Comparison of ENCODE assay signal across 9 mouse cellular contexts in the genomic region with DNA sequence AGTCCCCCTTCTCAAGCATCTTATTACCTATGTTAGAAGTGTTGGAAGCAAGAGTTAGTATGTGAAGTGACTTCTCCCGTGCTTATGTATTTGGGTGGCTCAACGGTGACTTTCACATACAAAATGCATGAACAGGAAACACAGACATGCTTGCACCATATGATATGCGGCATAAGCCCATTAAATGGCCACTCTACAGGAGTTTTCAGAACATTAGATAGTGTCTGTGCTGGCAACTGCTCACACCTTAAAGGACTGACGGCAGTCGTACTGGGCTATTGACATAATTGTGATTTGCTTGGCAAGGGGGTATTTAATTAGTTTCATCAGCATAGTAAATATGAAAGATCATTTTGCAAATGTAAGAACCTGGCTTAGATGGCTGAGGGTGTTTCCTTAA. TPM values are rescaled to one million over a fixed set of nuclear protein-coding genes. Genes with fewer than 3 reads are reported as not detected.
A peak's percentile ranks its signal among the peaks of the same experiment; 100 is the strongest.
DNase-seq lines count a peak whose midpoint lies in the region; ATAC-seq and TF ChIP-seq lines count a peak whose summit lies in the region.
"Had no signal": no experiment of that assay in that cellular context is flagged by ENCODE, and none has a peak within 500 bp of the region (broad histone marks: within the 10 kb centered on the region; RNA-seq: fewer than 3 reads in every experiment).

No protein-coding gene starts in this region.

- 48% methylated on average over 5 of the region's 5 CpGs for WGBS in heart, embryonic 14.5 days
- 47% methylated on average over 5 of the region's 5 CpGs for WGBS in embryonic facial prominence, embryonic 14.5 days
- 46% methylated on average over 5 of the region's 5 CpGs for WGBS in hindbrain, postnatal 0 days
- 53% methylated on average over 5 of the region's 5 CpGs for WGBS in midbrain, embryonic 14.5 days

- peaks cover 3 to 21% of the 10 kb centered on the region in 2 experiments for H3K4me1 ChIP-seq in heart, embryonic 14.5 days (ENCODE audit: control insufficient read depth in 2 of 2, insufficient read depth in 2 of 2, low read length in 2 of 2)
- H3K4me1 ChIP-seq in embryonic facial prominence, embryonic 14.5 days (ENCODE audit: control insufficient read depth, insufficient read depth, low read length): no peaks in the 10 kb centered on the region
- no peaks in the 10 kb centered on the region for H3K4me1 ChIP-seq in hindbrain, postnatal 0 days (ENCODE audit: insufficient read depth, low read length)
- peaks cover 6% of the 10 kb centered on the region; the same call in 1 of the 2 replicates for H3K4me1 ChIP-seq in midbrain, embryonic 14.5 days (ENCODE audit: control insufficient read depth, insufficient read depth, low read length)

- peak overlapping the region; percentile 85 to 91; a peak in 3 of 4 replicates for H3K4me3 ChIP-seq in heart, embryonic 14.5 days (ENCODE audit: control insufficient read depth in 1 of 2, insufficient read depth in 1 of 2, low read depth in 1 of 2, low read length in 2 of 2)
- peak overlapping the region; percentile 81 for H3K4me3 ChIP-seq in embryonic facial prominence, embryonic 14.5 days (ENCODE audit: low read depth, low read length)
- H3K4me3 ChIP-seq in hindbrain, postnatal 0 days (ENCODE audit: low read length): 0 out of 2 replicates have a peak overlapping the region, but pooled peaks have one; percentile 81
- H3K4me3 ChIP-seq in midbrain, embryonic 14.5 days (replicated peaks; ENCODE audit: low read depth, low read length): peak overlapping the region; percentile 74; the same call in 1 of the 2 replicates

- no peaks in the 10 kb centered on the region for H3K9me3 ChIP-seq in heart, embryonic 14.5 days (ENCODE audit: control insufficient read depth, low read length)
- H3K9me3 ChIP-seq in embryonic facial prominence, embryonic 14.5 days (ENCODE audit: control insufficient read depth, low read length): no peaks in the 10 kb centered on the region
- no peaks in the 10 kb centered on the region for H3K9me3 ChIP-seq in hindbrain, postnatal 0 days (ENCODE audit: low read length)
- no peaks in the 10 kb centered on the region for H3K9me3 ChIP-seq in midbrain, embryonic 14.5 days (ENCODE audit: control insufficient read depth, low read length)

- peak overlapping the region; percentile 88 for H3K9ac ChIP-seq in heart, embryonic 14.5 days (ENCODE audit: low read length)
- no peak overlapping the region for H3K9ac ChIP-seq in embryonic facial prominence, embryonic 14.5 days (ENCODE audit: low read depth, low read length)
- no peak overlapping the region for H3K9ac ChIP-seq in hindbrain, postnatal 0 days (replicated peaks; ENCODE audit: low read length)
- H3K9ac ChIP-seq in midbrain, embryonic 14.5 days (replicated peaks; ENCODE audit: low read length): no peak overlapping the region

- no peaks in the 10 kb centered on the region for H3K36me3 ChIP-seq in heart, embryonic 14.5 days (ENCODE audit: control insufficient read depth, insufficient read depth, low read length)
- no peaks in the 10 kb centered on the region for H3K36me3 ChIP-seq in embryonic facial prominence, embryonic 14.5 days (ENCODE audit: control insufficient read depth, insufficient read depth, low read length)
- H3K36me3 ChIP-seq in hindbrain, postnatal 0 days (ENCODE audit: insufficient read depth, low read length): no peaks in the 10 kb centered on the region
- no peaks in the 10 kb centered on the region for H3K36me3 ChIP-seq in midbrain, embryonic 14.5 days (ENCODE audit: control insufficient read depth, insufficient read depth, low read length)

- ATAC-seq in heart, embryonic 14.5 days (ENCODE audit: insufficient number of reproducible peaks, insufficient read depth, low FRiP score, low read depth): no peak
- no peak for ATAC-seq in embryonic facial prominence, embryonic 14.5 days (ENCODE audit: low read depth)
- no peak for ATAC-seq in hindbrain, postnatal 0 days
- ATAC-seq in midbrain, embryonic 14.5 days (ENCODE audit: low FRiP score, low TSS enrichment): no peak

- H3K27ac ChIP-seq in heart, embryonic 14.5 days (replicated peaks in 1 of 2; ENCODE audit: control insufficient read depth in 1 of 2, insufficient read depth in 1 of 2, low read depth in 2 of 2, low read length in 2 of 2): no peak overlapping the region
- no peak overlapping the region for H3K27ac ChIP-seq in embryonic facial prominence, embryonic 14.5 days (replicated peaks; ENCODE audit: low read depth, low read length)
- no peak overlapping the region for H3K27ac ChIP-seq in hindbrain, postnatal 0 days
- H3K27ac ChIP-seq in midbrain, embryonic 14.5 days (replicated peaks; ENCODE audit: low read depth, low read length): no peak overlapping the region

- no peaks in the 10 kb centered on the region for H3K27me3 ChIP-seq in heart, embryonic 14.5 days (ENCODE audit: control insufficient read depth, insufficient read depth, low read length)
- H3K27me3 ChIP-seq in embryonic facial prominence, embryonic 14.5 days (replicated peaks; ENCODE audit: control insufficient read depth, insufficient read depth, low read length): 0 out of 2 replicates have a peak, but pooled peaks cover 8% of the 10 kb centered on the region
- 0 out of 2 replicates have a peak, but pooled peaks cover 6% of the 10 kb centered on the region for H3K27me3 ChIP-seq in hindbrain, postnatal 0 days (ENCODE audit: insufficient read depth, low read length)
- H3K27me3 ChIP-seq in midbrain, embryonic 14.5 days (ENCODE audit: control insufficient read depth, insufficient read depth, low read length): peaks cover 13% of the 10 kb centered on the region
- H3K27me3 ChIP-seq: CH12.LX had no signal

- H3K4me2 ChIP-seq in heart, embryonic 14.5 days (ENCODE audit: low read length): peak overlapping the region; percentile 85
- peak overlapping the region; percentile 96 for H3K4me2 ChIP-seq in embryonic facial prominence, embryonic 14.5 days (ENCODE audit: low read depth, low read length)
- peak overlapping the region; percentile 89 for H3K4me2 ChIP-seq in hindbrain, postnatal 0 days (ENCODE audit: low read depth, low read length)
- H3K4me2 ChIP-seq in midbrain, embryonic 14.5 days (ENCODE audit: low read length): peak overlapping the region; percentile 97

- TF ChIP-seq CTCF in hindbrain, postnatal 0 days (IDR thresholded peaks at IDR 0.05; ENCODE audit: low read depth): no peak

- DNase-seq in heart, postnatal 10 days: no peak
- no peak for DNase-seq in embryonic facial prominence, embryonic 14.5 days (ENCODE audit: low spot score)
- no peak for DNase-seq in hindbrain, postnatal 0 days (ENCODE audit: low spot score)
- DNase-seq in midbrain, embryonic 14.5 days: no peak
- no peak for DNase-seq in adrenal gland, postnatal 4 days (ENCODE audit: low spot score in 2 of 2)
- no peak for DNase-seq in thymus, postnatal 25 days
- no peak for DNase-seq in T-cell, adult 2 months (ENCODE audit: low spot score)

- intact Hi-C loops in heart, postnatal 10 days (cut with DNase I): loop anchor here (5.0 to 10.0 kb wide), 2 partner anchors 41 to 171 kb away; no protein-coding TSS in a partner anchor

RNA-seq across cellular contexts. Expression of gene Slc4a4, which starts 0.7 kb away (rescaled TPM):
- 7.0 and 7.3 TPM in 2 replicates for polyA plus RNA-seq in heart, embryonic 14.5 days (2014; fragmentation: Nextera tagmentation; extraction: Ambion mirVana)
- 10 to 100 TPM; 34.1 to 44.1 TPM for total RNA-seq in heart, postnatal 10 days (2021)
- 4.0 and 4.5 TPM in 2 replicates for polyA plus RNA-seq in embryonic facial prominence, embryonic 14.5 days (2014; fragmentation: Nextera tagmentation; extraction: Ambion mirVana)
- 68.8 and 73.0 TPM in 2 replicates for total RNA-seq in hindbrain, postnatal 0 days (2014; rRNA removed)
- polyA plus RNA-seq in hindbrain, postnatal 0 days (2015; fragmentation: Nextera tagmentation; extraction: Ambion mirVana): 30.6 and 31.1 TPM in 2 replicates
- polyA plus RNA-seq in midbrain, embryonic 14.5 days (2014; fragmentation: Nextera tagmentation; extraction: Ambion mirVana): 4.8 and 6.6 TPM in 2 replicates
- total RNA-seq in adrenal gland, postnatal 4 days (2021): 10 to 100 TPM; 23.3 to 45.1 TPM
- total RNA-seq: CH12.LX had no signal
